Mouse (Mus musculus) forebrain, embryonic 13.5 days (tissue): ENCODE data around the gene Mrpl48. TPM values are rescaled to one million over a fixed set of nuclear protein-coding genes. Genes with fewer than 3 reads are reported as not detected.
A peak's percentile ranks its signal among the peaks of the same experiment; 100 is the strongest.

Experiments
- ATAC-seq: fragments of 200-750 bp; cut with Nextera tagmentation; 2 replicates; pipeline ENCODE4 v1.8.0; 2017
- H3K27ac ChIP-seq: fragments of 300-500 bp; sonication (generic); 2 replicates; pipeline ENCODE4 v1.5.1; 2015; ENCODE audit warnings: inconsistent platforms, mild to moderate bottlenecking, moderate library complexity
- H3K27me3 ChIP-seq: fragments of 300-500 bp; sonication (generic); 2 replicates; pipeline ENCODE4 v1.6.1; 2015; ENCODE audit warnings: mild to moderate bottlenecking, inconsistent platforms
- H3K36me3 ChIP-seq: fragments of 300-500 bp; sonication (generic); 2 replicates; pipeline ENCODE4 v1.6.1; 2015; ENCODE audit warnings: mild to moderate bottlenecking, inconsistent platforms; ENCODE audit not compliant: poor library complexity, severe bottlenecking
- H3K4me1 ChIP-seq: fragments of 300-500 bp; sonication (generic); 2 replicates; pipeline ENCODE4 v1.6.1; 2015; ENCODE audit warnings: inconsistent platforms
- H3K4me2 ChIP-seq: fragments of 300-500 bp; sonication (generic); 2 replicates; pipeline ENCODE4 v1.6.1; 2015; ENCODE audit warnings: inconsistent platforms, mild to moderate bottlenecking, moderate library complexity
- H3K4me3 ChIP-seq: fragments of 300-500 bp; sonication (generic); 2 replicates; pipeline ENCODE4 v1.5.1; 2015; ENCODE audit warnings: mild to moderate bottlenecking, inconsistent platforms
- H3K9ac ChIP-seq: fragments of 300-500 bp; sonication (generic); 2 replicates; pipeline ENCODE4 v1.6.1; 2015; ENCODE audit warnings: mild to moderate bottlenecking, inconsistent platforms
- H3K9me3 ChIP-seq: fragments of 300-500 bp; sonication (generic); replicated peaks from 2 replicates; pipeline ENCODE4 v1.6.1; 2016; ENCODE audit warnings: inconsistent platforms
- WGBS: fragments of 180-500 bp; shearing (Covaris S2); methylation state at CpG from one replicate; pipeline ENCODE4 v1.1.7; 2015; 5-methylcytosine and 5-hydroxymethylcytosine counted together
- polyA plus RNA-seq: library from polyadenylated mRNA; unstranded; fragments of >200 nt; fragmentation: Nextera tagmentation; extraction: Ambion mirVana; gene quantifications from 2 replicates; pipeline ENCODE4 v1.2.1, GENCODE M21; 2015

The Mrpl48 gene
- polyA plus RNA-seq, result 67.6 and 69.9 TPM in 2 replicates

DNA sequence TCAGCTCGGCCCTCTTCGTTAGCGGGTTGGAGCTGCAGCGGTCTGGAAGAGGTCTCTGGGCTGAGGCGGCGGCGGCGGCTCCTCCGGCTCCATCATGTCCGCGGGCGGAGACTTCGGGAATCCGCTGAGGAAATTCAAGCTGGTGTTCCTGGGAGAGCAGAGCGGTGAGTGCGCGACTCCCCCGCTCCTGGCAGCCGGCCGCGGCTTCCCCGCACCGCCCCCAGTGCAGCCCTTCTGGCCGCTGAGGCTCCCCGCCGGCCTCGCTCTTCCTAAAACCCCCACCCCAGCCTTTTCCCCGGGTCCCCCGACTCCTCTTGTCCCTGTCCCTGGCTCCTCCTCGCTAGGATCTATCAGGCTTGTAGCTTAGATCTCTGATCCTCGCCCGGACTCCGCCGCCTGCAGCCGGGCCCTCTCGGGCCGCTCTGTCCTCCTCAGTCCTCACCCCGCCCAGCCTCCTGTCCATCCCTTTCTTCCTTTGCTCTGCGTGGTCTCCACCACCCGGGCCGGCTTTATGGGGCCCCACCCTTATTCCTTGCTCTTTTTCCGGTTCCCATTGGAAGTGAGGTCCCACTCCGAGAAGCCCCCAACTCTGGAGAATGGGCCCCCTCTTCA is at the start of gene Mrpl48:
Gene Mrpl48, minus strand, starts transcription at position 172 of the 612 bp plus-strand sequence.
- Histone ChIP-seq H3K9ac (peak within 1 kb of the TSS; percentile 99), H3K9me3 (no peaks in the 10 kb centered on the region)
- ATAC-seq, result peak; percentile 29

GRCm38 (mm10) chr7:100656739-100657138 is 48.6 kb upstream of the Mrpl48 start:
- H3K4me1 ChIP-seq, result peaks cover 23% of the 10 kb centered on the region
- no peak overlapping the region for H3K27ac ChIP-seq
- no peak overlapping the region for H3K4me3 ChIP-seq
- no peaks in the 10 kb centered on the region for H3K9me3 ChIP-seq
- H3K27me3 ChIP-seq, result no peaks in the 10 kb centered on the region
- no peak overlapping the region for H3K9ac ChIP-seq
- ATAC-seq, result no peak
- H3K36me3 ChIP-seq, result no peaks in the 10 kb centered on the region
- no peak overlapping the region for H3K4me2 ChIP-seq
- WGBS, result 58% methylated on average over 5 of the region's 5 CpGs

More for the DNA sequence above, at the start of gene Mrpl48:
- Histone ChIP-seq H3K36me3 (no peaks in the 10 kb centered on the region), H3K27ac (peak within 1 kb of the TSS; percentile 100), H3K4me2 (peak within 1 kb of the TSS; percentile 79), H3K27me3 (no peaks in the 10 kb centered on the region), H3K4me3 (peak within 1 kb of the TSS; percentile 88), H3K4me1 (peaks cover 21% of the 10 kb centered on the region)
- under 1% methylated on average over 42 of the region's 43 CpGs for WGBS

- H3K4me2 ChIP-seq, result no peak overlapping the region
- no peaks in the 10 kb centered on the region for H3K27me3 ChIP-seq
- H3K4me3 ChIP-seq, result no peak overlapping the region
- no peaks in the 10 kb centered on the region for H3K9me3 ChIP-seq
- no peak overlapping the region for H3K9ac ChIP-seq
- 89% methylated on average over 8 of the region's 8 CpGs for WGBS
- peaks cover 23% of the 10 kb centered on the region for H3K4me1 ChIP-seq
- H3K36me3 ChIP-seq, result no peaks in the 10 kb centered on the region
- H3K27ac ChIP-seq, result 0 out of 2 replicates have a peak overlapping the region, but pooled peaks have one; percentile 12
- no peak for ATAC-seq
These were observed 46.3 kb upstream of the Mrpl48 start for GRCm38 (mm10) chr7:100654441-100654840.

- Histone ChIP-seq H3K4me3 (no peak overlapping the region), H3K27ac (0 out of 2 replicates have a peak overlapping the region, but pooled peaks have one; percentile 12), H3K9me3 (no peaks in the 10 kb centered on the region), H3K9ac (no peak overlapping the region), H3K27me3 (no peaks in the 10 kb centered on the region), H3K4me2 (no peak overlapping the region), H3K4me1 (peaks cover 23% of the 10 kb centered on the region), H3K36me3 (no peaks in the 10 kb centered on the region)
- ATAC-seq, result peak; percentile 77
- 54% methylated on average over 9 of the region's 9 CpGs for WGBS
These were observed 45.6 kb upstream of the Mrpl48 start for GRCm38 (mm10) chr7:100653480-100654266.

- H3K4me1 ChIP-seq, result peaks cover 17% of the 10 kb centered on the region
- no peak overlapping the region for H3K4me2 ChIP-seq
- no peak overlapping the region for H3K9ac ChIP-seq
- ATAC-seq, result no peak
- H3K36me3 ChIP-seq, result no peaks in the 10 kb centered on the region
- H3K27ac ChIP-seq, result no peak overlapping the region
- no peaks in the 10 kb centered on the region for H3K27me3 ChIP-seq
- H3K9me3 ChIP-seq, result no peaks in the 10 kb centered on the region
- WGBS, result 74% methylated on average over 4 of the region's 4 CpGs
- H3K4me3 ChIP-seq, result no peak overlapping the region
These were observed 42.9 kb upstream of the Mrpl48 start for GRCm38 (mm10) chr7:100651011-100651410.

DNA sequence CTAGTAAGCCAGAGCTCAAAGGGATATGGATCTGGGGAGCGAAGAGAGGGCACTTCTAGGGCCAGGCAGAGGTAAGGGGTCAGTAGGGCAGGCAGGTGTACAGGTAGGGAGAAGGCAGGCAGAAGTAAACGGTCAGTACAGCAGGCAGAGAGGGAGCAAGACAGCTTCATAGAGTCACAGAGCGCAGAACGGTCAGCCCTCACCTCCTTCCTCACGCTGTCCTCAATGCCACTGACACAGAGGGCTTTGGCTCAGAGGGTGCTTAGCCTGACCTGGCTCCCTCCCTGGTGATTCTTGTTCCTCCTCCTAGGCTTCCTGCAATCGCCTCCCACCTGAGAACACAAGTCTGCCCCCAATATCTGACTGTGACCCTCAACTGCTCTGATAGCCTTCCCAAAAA is 42.3 kb upstream of the Mrpl48 start:
- Histone ChIP-seq H3K9ac (no peak overlapping the region), H3K4me3 (no peak overlapping the region), H3K27me3 (no peaks in the 10 kb centered on the region), H3K27ac (peak overlapping the region; percentile 6; the same call in 1 of the 2 replicates), H3K4me2 (no peak overlapping the region), H3K4me1 (peaks cover 17% of the 10 kb centered on the region), H3K9me3 (no peaks in the 10 kb centered on the region), H3K36me3 (no peaks in the 10 kb centered on the region)
- ATAC-seq, result no peak
- WGBS, result 76% methylated on average over 6 of the region's 6 CpGs

DNA sequence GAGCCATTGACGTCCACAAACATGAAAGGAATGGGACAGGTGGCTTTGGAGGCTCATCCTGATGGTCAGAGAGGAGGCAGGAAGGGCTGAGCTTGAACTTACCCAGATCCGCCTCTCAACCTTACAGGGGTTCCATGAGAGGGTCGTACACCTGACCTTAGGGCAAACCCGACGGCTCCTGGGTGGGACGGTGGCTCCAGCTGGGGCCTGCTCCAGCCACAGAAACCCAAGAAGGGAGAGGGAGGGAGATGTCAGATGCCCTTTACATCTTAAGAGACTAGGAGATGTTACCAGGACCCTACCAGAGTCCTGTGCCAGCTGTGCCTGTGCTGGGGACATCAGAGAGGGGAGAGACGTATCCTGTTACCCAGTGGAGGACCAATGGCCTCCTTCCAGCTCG is 41.7 kb upstream of the Mrpl48 start:
- no peak for ATAC-seq
- Histone ChIP-seq H3K9ac (no peak overlapping the region), H3K27me3 (no peaks in the 10 kb centered on the region), H3K4me2 (no peak overlapping the region), H3K27ac (peak overlapping the region; percentile 6; the same call in 1 of the 2 replicates), H3K4me1 (peaks cover 17% of the 10 kb centered on the region), H3K4me3 (no peak overlapping the region), H3K9me3 (no peaks in the 10 kb centered on the region), H3K36me3 (no peaks in the 10 kb centered on the region)
- WGBS, result 78% methylated on average over 8 of the region's 8 CpGs

DNA sequence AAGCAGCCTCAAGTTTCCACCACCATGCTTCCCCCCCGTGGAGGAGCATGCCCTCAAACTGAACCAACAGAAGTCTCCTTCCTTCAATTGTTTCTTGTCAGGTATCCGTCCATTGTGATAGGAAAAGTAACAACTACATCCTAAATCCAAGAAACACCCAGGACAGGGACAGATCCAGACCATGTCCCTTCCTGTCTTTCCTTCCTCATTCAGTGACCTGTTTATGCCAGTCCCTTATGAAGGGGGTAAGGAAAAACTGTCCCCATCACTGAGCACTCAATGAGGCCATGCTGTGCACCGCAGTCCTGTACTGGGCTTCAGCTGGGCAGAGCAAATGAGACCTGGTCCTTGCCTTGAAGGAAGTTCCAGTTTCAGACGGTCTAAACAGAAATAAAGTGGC is 41.0 kb upstream of the Mrpl48 start:
- Histone ChIP-seq H3K4me2 (no peak overlapping the region), H3K27me3 (no peaks in the 10 kb centered on the region), H3K36me3 (no peaks in the 10 kb centered on the region), H3K9ac (no peak overlapping the region), H3K9me3 (no peaks in the 10 kb centered on the region), H3K4me3 (no peak overlapping the region), H3K4me1 (peaks cover 10% of the 10 kb centered on the region), H3K27ac (no peak overlapping the region)
- ATAC-seq, result no peak
- WGBS, result 88% methylated on average over 4 of the region's 4 CpGs

GRCm38 (mm10) chr7:100645147-100645546 is 37.0 kb upstream of the Mrpl48 start:
- ATAC-seq, result no peak
- Histone ChIP-seq H3K4me1 (no peaks in the 10 kb centered on the region), H3K4me3 (no peak overlapping the region), H3K9ac (no peak overlapping the region), H3K9me3 (no peaks in the 10 kb centered on the region), H3K27me3 (no peaks in the 10 kb centered on the region), H3K4me2 (no peak overlapping the region), H3K27ac (no peak overlapping the region), H3K36me3 (no peaks in the 10 kb centered on the region)
- 34% methylated on average over 3 of the region's 3 CpGs for WGBS

DNA sequence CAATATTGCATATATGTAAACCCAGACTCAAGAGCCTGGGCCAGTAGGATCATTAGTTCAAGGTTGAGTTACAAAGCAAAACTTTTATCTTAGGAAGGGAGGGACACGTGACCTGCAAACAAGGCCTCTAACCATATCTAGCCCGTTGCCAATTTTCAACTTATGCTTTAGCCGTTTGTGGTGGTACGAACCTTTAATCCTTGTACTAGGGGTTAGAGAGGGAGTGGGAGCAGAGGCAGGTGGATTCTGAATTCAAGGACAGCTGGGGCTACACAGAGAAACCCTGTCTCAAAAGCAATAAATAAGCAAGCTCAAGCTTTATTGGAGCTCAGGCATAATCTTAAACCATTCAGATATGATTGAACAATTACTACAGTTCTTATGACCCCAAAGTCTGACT is 34.3 kb upstream of the Mrpl48 start:
- H3K4me1 ChIP-seq, result no peaks in the 10 kb centered on the region
- H3K4me2 ChIP-seq, result no peak overlapping the region
- H3K9me3 ChIP-seq, result no peaks in the 10 kb centered on the region
- H3K27me3 ChIP-seq, result no peaks in the 10 kb centered on the region
- no peak overlapping the region for H3K4me3 ChIP-seq
- H3K27ac ChIP-seq, result no peak overlapping the region
- H3K9ac ChIP-seq, result no peak overlapping the region
- peaks cover 12% of the 10 kb centered on the region for H3K36me3 ChIP-seq
- ATAC-seq, result no peak
- 94% methylated on average over 4 of the region's 4 CpGs for WGBS

GRCm38 (mm10) chr7:100637657-100638056 is 29.6 kb upstream of the Mrpl48 start:
- Histone ChIP-seq H3K27ac (no peak overlapping the region), H3K9ac (no peak overlapping the region), H3K4me3 (no peak overlapping the region), H3K27me3 (no peaks in the 10 kb centered on the region), H3K4me1 (no peaks in the 10 kb centered on the region), H3K9me3 (no peaks in the 10 kb centered on the region), H3K4me2 (no peak overlapping the region), H3K36me3 (peaks cover 30% of the 10 kb centered on the region)
- 13% methylated on average over 1 of the region's 1 CpGs for WGBS
- no peak for ATAC-seq

DNA sequence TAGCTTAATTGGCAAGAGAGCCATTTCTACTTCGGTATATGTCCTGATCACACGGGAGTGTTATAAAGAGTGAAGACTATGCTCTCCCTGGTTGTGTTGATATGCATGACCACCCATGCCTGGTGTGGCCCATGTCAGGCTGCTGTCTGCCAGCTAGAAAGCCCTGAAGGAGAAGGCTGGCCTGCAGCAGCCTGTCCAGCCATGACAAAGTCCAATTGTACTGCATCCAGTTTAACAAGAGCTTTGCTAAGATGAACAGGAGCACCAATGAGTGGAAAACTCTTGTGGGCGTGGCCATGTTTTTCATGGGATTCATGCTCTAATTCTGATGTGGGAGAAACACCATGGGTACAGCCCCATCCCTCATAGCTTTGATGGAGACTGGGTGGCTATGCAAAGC is 16.4 kb upstream of the Mrpl48 start:
- H3K4me2 ChIP-seq, result no peak overlapping the region
- WGBS, result 84% methylated on average over 3 of the region's 3 CpGs
- ATAC-seq, result no peak

More for the DNA sequence above, 16.4 kb upstream of the Mrpl48 start:
- Histone ChIP-seq H3K27ac (no peak overlapping the region), H3K4me3 (no peak overlapping the region), H3K9me3 (no peaks in the 10 kb centered on the region), H3K27me3 (no peaks in the 10 kb centered on the region), H3K9ac (no peak overlapping the region), H3K36me3 (peaks cover 6% of the 10 kb centered on the region; the same call in 1 of the 2 replicates), H3K4me1 (no peaks in the 10 kb centered on the region)
